Mouse (Mus musculus) heart, postnatal 0 days (tissue): ENCODE data around the gene Amz2. TPM values are rescaled to one million over a fixed set of nuclear protein-coding genes. Genes with fewer than 3 reads are reported as not detected.

Source experiments
- ATAC-seq: fragments of 200-750 bp; cut with Nextera tagmentation; 2 replicates; pipeline ENCODE4 v1.8.0; 2017; ENCODE audit warnings: low read depth, moderate number of reproducible peaks, moderate library complexity; ENCODE audit not compliant: insufficient read depth
- DNase-seq: peaks from one replicate; pipeline ENCODE4 v3.0.0-alpha.2; 2016; ENCODE audit warnings: low spot score
- H3K27ac ChIP-seq: fragments of 300-500 bp; sonication (generic); 2 replicates; pipeline ENCODE4 v1.5.1; 2014; ENCODE audit warnings: low read depth, mild to moderate bottlenecking
- H3K27me3 ChIP-seq: fragments of 300-500 bp; sonication (generic); 2 replicates; pipeline ENCODE4 v1.6.1; 2014; ENCODE audit warnings: low read length, mixed read lengths; ENCODE audit not compliant: control insufficient read depth, insufficient read depth
- H3K36me3 ChIP-seq: fragments of 300-500 bp; sonication (generic); replicated peaks from 2 replicates; pipeline ENCODE4 v1.6.1; 2014; ENCODE audit warnings: low read length, mixed read lengths; ENCODE audit not compliant: control insufficient read depth, insufficient read depth
- H3K4me1 ChIP-seq: fragments of 300-500 bp; sonication (generic); 2 replicates; pipeline ENCODE4 v1.6.1; 2014; ENCODE audit warnings: antibody characterized with exemption; ENCODE audit not compliant: control insufficient read depth, insufficient read depth
- H3K4me2 ChIP-seq: fragments of 300-500 bp; sonication (generic); 2 replicates; pipeline ENCODE4 v1.6.1; 2014; ENCODE audit warnings: low read depth, mild to moderate bottlenecking, low read length, moderate library complexity
- H3K4me3 ChIP-seq: fragments of 300-500 bp; sonication (generic); 2 replicates; pipeline ENCODE4 v1.5.1; 2014; ENCODE audit warnings: low read depth, low read length
- H3K9ac ChIP-seq: fragments of 300-500 bp; sonication (generic); replicated peaks from 2 replicates; pipeline ENCODE4 v1.6.1; 2014; ENCODE audit warnings: low read depth, low read length, mixed read lengths
- H3K9me3 ChIP-seq: fragments of 300-500 bp; sonication (generic); replicated peaks from 2 replicates; pipeline ENCODE4 v1.6.1; 2016; ENCODE audit warnings: low read length; ENCODE audit not compliant: control insufficient read depth
- CTCF ChIP-seq: IDR thresholded peaks from 2 replicates; pipeline ENCODE4 v1.5.1; 2016; ENCODE audit warnings: antibody characterized with exemption, control low read depth, low read depth
- EP300 ChIP-seq: IDR thresholded peaks from 2 replicates; pipeline ENCODE4 v1.6.1; 2016; ENCODE audit warnings: antibody characterized with exemption, low read depth
- WGBS: fragments of 180-500 bp; shearing (Covaris S2); extraction: QIAGEN DNeasy Blood & Tissue Kit; methylation state at CpG from one replicate; pipeline ENCODE4 v1.1.7; 2014; 5-methylcytosine and 5-hydroxymethylcytosine counted together
- polyA plus RNA-seq: library from polyadenylated mRNA; unstranded; fragments of >200 nt; fragmentation: Nextera tagmentation; extraction: Ambion mirVana; gene quantifications from 2 replicates; pipeline ENCODE4 v1.2.1, GENCODE M21; 2015
- total RNA-seq: library from RNA; depleted of rRNA; stranded (reverse); fragments of >200 nt; gene quantifications from 2 replicates; pipeline ENCODE4 v1.2.3, GENCODE M21; 2014; ENCODE audit warnings: low replicate concordance

Amz2 gene
- total and polyA plus RNA-seq, 2 experiments from 2014 or later, result 33.7 to 65.6 TPM

- Histone ChIP-seq H3K4me3 (no peak overlapping the region), H3K4me2 (no peak overlapping the region), H3K9me3 (no peaks in the 10 kb centered on the region), H3K27me3 (no peaks in the 10 kb centered on the region), H3K36me3 (no peaks in the 10 kb centered on the region), H3K27ac (no peak overlapping the region), H3K9ac (no peak overlapping the region), H3K4me1 (peaks cover 18% of the 10 kb centered on the region)
- 85% methylated on average over 8 of the region's 8 CpGs for WGBS
- TF ChIP-seq EP300 (no peak), CTCF (no peak)
- no peak for ATAC-seq
- DNase-seq, result no peak
These were observed 40.5 kb upstream of the Amz2 start for GRCm38 (mm10) chr11:109385296-109385695.

GRCm38 (mm10) chr11:109389046-109389445, 36.7 kb upstream of the Amz2 start:
- DNase-seq (no peak), ATAC-seq (no peak)
- no peak overlapping the region for H3K4me2 ChIP-seq
- H3K4me3 ChIP-seq, result no peak overlapping the region
- H3K36me3 ChIP-seq, result no peaks in the 10 kb centered on the region; the same call in none of the 2 replicates
- H3K9ac ChIP-seq, result no peak overlapping the region
- H3K27me3 ChIP-seq, result no peaks in the 10 kb centered on the region
- 81% methylated on average over 5 of the region's 5 CpGs for WGBS
- no peak for TF ChIP-seq EP300
- no peak for TF ChIP-seq CTCF
- peaks cover 11% of the 10 kb centered on the region; the same call in 1 of the 2 replicates for H3K4me1 ChIP-seq
- no peaks in the 10 kb centered on the region for H3K9me3 ChIP-seq
- H3K27ac ChIP-seq, result no peak overlapping the region

- ATAC-seq, result no peak
- Histone ChIP-seq H3K27me3 (no peaks in the 10 kb centered on the region), H3K4me2 (no peak overlapping the region), H3K27ac (no peak overlapping the region), H3K4me1 (peaks cover 11% of the 10 kb centered on the region; the same call in 1 of the 2 replicates), H3K4me3 (no peak overlapping the region), H3K9ac (no peak overlapping the region), H3K9me3 (no peaks in the 10 kb centered on the region), H3K36me3 (peaks cover 14% of the 10 kb centered on the region)
- WGBS, result 84% methylated on average over 7 of the region's 7 CpGs
- DNase-seq, result no peak
- TF ChIP-seq EP300 (no peak), CTCF (no peak)
These were observed 34.5 kb upstream of the Amz2 start for GRCm38 (mm10) chr11:109391200-109391599.

GRCm38 (mm10) chr11:109391760-109392159, 34.0 kb upstream of the Amz2 start:
- peaks cover 9% of the 10 kb centered on the region; the same call in 1 of the 2 replicates for H3K4me1 ChIP-seq
- no peak overlapping the region for H3K4me3 ChIP-seq
- WGBS, result 76% methylated on average over 7 of the region's 7 CpGs
- no peak for TF ChIP-seq EP300
- TF ChIP-seq CTCF, result no peak
- ATAC-seq (no peak), DNase-seq (no peak)
- H3K9ac ChIP-seq, result no peak overlapping the region
- no peaks in the 10 kb centered on the region for H3K27me3 ChIP-seq
- H3K27ac ChIP-seq, result no peak overlapping the region
- no peak overlapping the region for H3K4me2 ChIP-seq
- no peaks in the 10 kb centered on the region for H3K9me3 ChIP-seq
- peaks cover 19% of the 10 kb centered on the region for H3K36me3 ChIP-seq

- H3K4me2 ChIP-seq, result no peak overlapping the region
- TF ChIP-seq CTCF (no peak), EP300 (no peak)
- DNase-seq, result no peak
- H3K9me3 ChIP-seq, result no peaks in the 10 kb centered on the region
- no peak overlapping the region for H3K9ac ChIP-seq
- no peak for ATAC-seq
- no peak overlapping the region for H3K27ac ChIP-seq
- H3K36me3 ChIP-seq, result peaks cover 26% of the 10 kb centered on the region
- 0 out of 2 replicates have a peak, but pooled peaks cover 6% of the 10 kb centered on the region for H3K4me1 ChIP-seq
- H3K4me3 ChIP-seq, result no peak overlapping the region
- H3K27me3 ChIP-seq, result no peaks in the 10 kb centered on the region
- 71% methylated on average over 9 of the region's 9 CpGs for WGBS
These were observed 33.1 kb upstream of the Amz2 start for GRCm38 (mm10) chr11:109392601-109393000.

- TF ChIP-seq EP300 (no peak), CTCF (no peak)
- Histone ChIP-seq H3K4me3 (no peak overlapping the region), H3K4me1 (no peaks in the 10 kb centered on the region), H3K9me3 (no peaks in the 10 kb centered on the region), H3K27me3 (no peaks in the 10 kb centered on the region), H3K4me2 (no peak overlapping the region), H3K36me3 (peaks cover 41% of the 10 kb centered on the region), H3K9ac (no peak overlapping the region), H3K27ac (no peak overlapping the region)
- ATAC-seq (no peak), DNase-seq (no peak)
- WGBS, result 81% methylated on average over 9 of the region's 9 CpGs
These were observed 31.0 kb upstream of the Amz2 start for GRCm38 (mm10) chr11:109394758-109395157.
